8 mouse cellular contexts compared by ENCODE assay signal in the genomic region with DNA sequence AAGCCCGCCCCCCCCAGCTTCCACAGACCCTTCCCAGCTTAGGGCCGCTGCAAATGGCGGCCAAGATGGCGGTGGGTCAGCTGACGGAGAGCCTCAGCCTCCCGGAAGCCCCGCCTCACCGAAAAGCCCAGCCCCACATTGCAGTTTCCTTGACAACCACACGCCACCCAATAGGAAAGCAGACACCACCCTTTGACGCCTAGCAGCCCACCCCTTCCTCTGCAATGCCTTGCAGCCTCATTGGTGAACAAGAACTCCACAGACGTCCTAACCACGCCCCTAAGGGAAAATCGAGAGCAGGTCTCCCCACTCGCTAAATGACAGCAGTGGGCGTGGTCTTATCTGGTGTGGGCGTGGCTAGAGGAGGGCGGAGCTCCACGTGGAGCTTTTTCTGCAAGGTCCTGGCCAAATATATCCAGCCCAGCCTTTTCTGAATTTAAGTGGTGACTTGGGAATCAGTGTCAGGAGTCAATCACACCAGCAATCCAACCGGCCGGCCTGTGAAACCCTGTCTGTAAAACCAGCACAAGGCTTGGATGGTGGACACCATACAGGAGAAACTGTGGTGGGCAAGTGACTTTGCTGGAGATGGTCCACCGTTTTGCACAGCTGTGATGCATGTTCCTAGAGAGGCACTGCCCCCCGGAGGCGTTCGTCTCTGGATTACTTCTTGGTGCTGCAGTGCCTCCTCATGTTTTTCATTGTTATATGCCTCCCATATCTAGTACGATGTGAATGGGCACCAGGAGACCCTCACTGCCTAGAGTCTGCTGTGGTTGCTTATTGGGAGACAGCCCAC. TPM values are rescaled to one million over a fixed set of nuclear protein-coding genes. Genes with fewer than 3 reads are reported as not detected.
DNase-seq lines count a peak whose midpoint lies in the region; ATAC-seq and TF ChIP-seq lines count a peak whose summit lies in the region.

A gene (minus strand): TSS at position 85 of the 799 bp plus-strand sequence.

- peak within 1 kb of the TSS; percentile 98 for H3K4me3 ChIP-seq in hindbrain, embryonic 10.5 days
- peak within 1 kb of the TSS; percentile 99 for H3K4me3 ChIP-seq in lung, postnatal 0 days (ENCODE audit: low read depth, low read length)

- no peaks in the 10 kb centered on the region for H3K9me3 ChIP-seq in hindbrain, embryonic 10.5 days
- no peaks in the 10 kb centered on the region for H3K9me3 ChIP-seq in lung, postnatal 0 days (ENCODE audit: low read length)

- peak within 1 kb of the TSS; percentile 82 for H3K4me2 ChIP-seq in lung, postnatal 0 days (replicated peaks; ENCODE audit: low read depth, low read length)

- peak within 1 kb of the TSS; percentile 96 for H3K27ac ChIP-seq in hindbrain, embryonic 10.5 days
- peak within 1 kb of the TSS; percentile 76 for H3K27ac ChIP-seq in lung, postnatal 0 days (ENCODE audit: low read length)

- H3K4me1 ChIP-seq in hindbrain, embryonic 10.5 days (replicated peaks): peaks cover 33% of the 10 kb centered on the region
- H3K4me1 ChIP-seq in lung, postnatal 0 days (ENCODE audit: insufficient read depth, low read depth, low read length): peaks cover 23% of the 10 kb centered on the region

- peaks cover 25% of the 10 kb centered on the region for H3K36me3 ChIP-seq in hindbrain, embryonic 10.5 days
- H3K36me3 ChIP-seq in lung, postnatal 0 days (ENCODE audit: insufficient read depth, low read length): no peaks in the 10 kb centered on the region

- DNase-seq in MN1 (ENCODE audit: low spot score): peak; percentile 99
- DNase-seq in cerebellum, adult 9-10 months: peak; percentile 99
- peak; percentile 97 for DNase-seq in hindbrain, embryonic 10.5 days (ENCODE audit: low spot score)
- DNase-seq in layer of hippocampus, adult 9-11 months: peak; percentile 100
- DNase-seq in lung, postnatal 0 days (ENCODE audit: low spot score): peak; percentile 100
- peak; percentile 98 for DNase-seq in ovary, postnatal 14 days (ENCODE audit: low spot score)
- DNase-seq in thymus, postnatal 14 days: peak; percentile 97

- WGBS in hindbrain, embryonic 10.5 days: 3% methylated on average over 25 of the region's 25 CpGs
- WGBS in lung, postnatal 0 days: 1% methylated on average over 23 of the region's 25 CpGs

- peak; percentile 100 for ATAC-seq in frontal cortex, adult (ENCODE audit: low TSS enrichment)
- ATAC-seq in lung, postnatal 0 days: peak; percentile 100

- TF ChIP-seq EP300 in lung, postnatal 0 days (IDR thresholded peaks at IDR 0.05): no peak

- 0 out of 2 replicates have a peak, but pooled peaks have one; percentile 14 for TF ChIP-seq CTCF in lung, postnatal 0 days (IDR thresholded peaks at IDR 0.05)

- H3K9ac ChIP-seq in lung, postnatal 0 days (replicated peaks; ENCODE audit: low read depth): peak within 1 kb of the TSS; percentile 96

- no peaks in the 10 kb centered on the region for H3K27me3 ChIP-seq in hindbrain, embryonic 10.5 days (ENCODE audit: insufficient read depth, poor library complexity, severe bottlenecking)
- no peaks in the 10 kb centered on the region for H3K27me3 ChIP-seq in lung, postnatal 0 days (replicated peaks; ENCODE audit: insufficient read depth, low read length)

RNA-seq across cellular contexts. Expression of the gene that starts here (rescaled TPM):
- polyA plus RNA-seq in hindbrain, embryonic 10.5 days (2016; fragmentation: Nextera tagmentation; extraction: Ambion mirVana): 59.9 and 65.8 TPM in 2 replicates
- polyA plus RNA-seq in lung, postnatal 0 days (2015; fragmentation: Nextera tagmentation; extraction: Ambion mirVana): 49.3 and 58.2 TPM in 2 replicates

Comparison
In these comparisons a context has a peak if more than half of its experiments do, and no peak if none do; other contexts are left out.
1. Peak in every context shown above with its lines: DNase-seq, ATAC-seq, H3K4me3 ChIP-seq and H3K27ac ChIP-seq.